Mouse (Mus musculus) hindbrain, embryonic 14.5 days (tissue): ENCODE results near the gene AW551984. TPM values are rescaled to one million over a fixed set of nuclear protein-coding genes. Genes with fewer than 3 reads are reported as not detected.

Experiments
- ATAC-seq: fragments of 200-750 bp; cut with Nextera tagmentation; 2 replicates; pipeline ENCODE4 v1.8.0; 2017; ENCODE audit warnings: moderate number of reproducible peaks, mild to moderate bottlenecking, moderate TSS enrichment, moderate library complexity; ENCODE audit not compliant: low FRiP score
- DNase-seq: peaks from one replicate; pipeline ENCODE4 v3.0.0-alpha.2; 2015; ENCODE audit warnings: low spot score
- H3K27ac ChIP-seq: fragments of 300-500 bp; sonication (generic); 2 replicates; pipeline ENCODE4 v1.5.1; 2014; ENCODE audit warnings: mild to moderate bottlenecking, moderate library complexity
- H3K27me3 ChIP-seq: fragments of 300-500 bp; sonication (generic); 2 replicates; pipeline ENCODE4 v1.6.1; 2014; ENCODE audit warnings: mild to moderate bottlenecking, low read length, mixed read lengths; ENCODE audit not compliant: control insufficient read depth, insufficient read depth
- H3K36me3 ChIP-seq: fragments of 300-500 bp; sonication (generic); replicated peaks from 2 replicates; pipeline ENCODE4 v1.6.1; 2014; ENCODE audit not compliant: control insufficient read depth, insufficient read depth
- H3K4me1 ChIP-seq: fragments of 300-500 bp; sonication (generic); replicated peaks from 2 replicates; pipeline ENCODE4 v1.6.1; 2014; ENCODE audit warnings: antibody characterized with exemption, low read length, mixed read lengths; ENCODE audit not compliant: control insufficient read depth, insufficient read depth
- H3K4me2 ChIP-seq: fragments of 300-500 bp; sonication (generic); replicated peaks from 2 replicates; pipeline ENCODE4 v1.6.1; 2014; ENCODE audit warnings: mild to moderate bottlenecking, moderate library complexity
- H3K4me3 ChIP-seq: fragments of 300-500 bp; sonication (generic); replicated peaks from 2 replicates; pipeline ENCODE4 v1.5.1; 2014; ENCODE audit warnings: mild to moderate bottlenecking, low read length
- H3K9ac ChIP-seq: fragments of 300-500 bp; sonication (generic); 2 replicates; pipeline ENCODE4 v1.6.1; 2014
- H3K9me3 ChIP-seq: fragments of 300-500 bp; sonication (generic); 2 replicates; pipeline ENCODE4 v1.6.1; 2016; ENCODE audit warnings: low read length; ENCODE audit not compliant: control insufficient read depth
- WGBS: fragments of 180-500 bp; shearing (Covaris S2); extraction: QIAGEN DNeasy Blood & Tissue Kit; methylation state at CpG from one replicate; pipeline ENCODE4 v1.1.7; 2014; 5-methylcytosine and 5-hydroxymethylcytosine counted together
- polyA plus RNA-seq: library from polyadenylated mRNA; unstranded; fragments of >200 nt; fragmentation: Nextera tagmentation; extraction: Ambion mirVana; gene quantifications from 2 replicates; pipeline ENCODE4 v1.2.1, GENCODE M21; 2014

AW551984 gene
- polyA plus RNA-seq, 1 experiment from 2014 or later, result 164 TPM

GRCm38 (mm10) chr9:39550806-39551205 lies 53.4 kb downstream of the AW551984 start:
- Histone ChIP-seq H3K9ac (no peak overlapping the region), H3K4me1 (no peaks in the 10 kb centered on the region), H3K4me2 (no peak overlapping the region), H3K4me3 (no peak overlapping the region), H3K36me3 (no peaks in the 10 kb centered on the region), H3K27ac (no peak overlapping the region), H3K9me3 (no peaks in the 10 kb centered on the region), H3K27me3 (no peaks in the 10 kb centered on the region)
- ATAC-seq (no peak), DNase-seq (no peak)
- WGBS, result 71% methylated on average over 5 of the region's 5 CpGs

Other genes starting within 250 kb of the AW551984 start
- not detected in 2 replicates for gene Olfr951, start 217.0 kb downstream of the AW551984 start, polyA plus RNA-seq
- gene Olfr952, start 177.3 kb downstream of the AW551984 start, polyA plus RNA-seq, result not detected in 2 replicates
- gene Olfr954, start 147.7 kb downstream of the AW551984 start, polyA plus RNA-seq, result not detected in 2 replicates
- not detected in 2 replicates for gene Olfr955, start 132.5 kb downstream of the AW551984 start, polyA plus RNA-seq
- gene Olfr44, start 110.4 kb downstream of the AW551984 start, polyA plus RNA-seq, result not detected in 2 replicates
- gene Olfr957, start 88.6 kb downstream of the AW551984 start, polyA plus RNA-seq, result not detected in 2 replicates
- not detected in 2 replicates for gene Olfr958, start 50.3 kb downstream of the AW551984 start, polyA plus RNA-seq
- gene Olfr959, start 28.8 kb downstream of the AW551984 start, polyA plus RNA-seq, result not detected in 2 replicates
- gene Olfr148, start 6.3 kb upstream of the AW551984 start, polyA plus RNA-seq, result not detected in 2 replicates
- not detected in 2 replicates for gene Olfr960, start 17.0 kb upstream of the AW551984 start, polyA plus RNA-seq
- gene Olfr961, start 40.7 kb upstream of the AW551984 start, polyA plus RNA-seq, result not detected in 2 replicates
- not detected in 2 replicates for gene Olfr963, start 62.8 kb upstream of the AW551984 start, polyA plus RNA-seq
- gene Olfr149, start 102.7 kb upstream of the AW551984 start, polyA plus RNA-seq, result not detected in 2 replicates
- gene Olfr965, start 107.0 kb upstream of the AW551984 start, polyA plus RNA-seq, result not detected in 2 replicates
- not detected in 2 replicates for gene Olfr150, start 126.6 kb upstream of the AW551984 start, polyA plus RNA-seq
- gene Olfr967, start 141.8 kb upstream of the AW551984 start, polyA plus RNA-seq, result not detected in 2 replicates
- gene Olfr968, start 178.8 kb upstream of the AW551984 start, polyA plus RNA-seq, result not detected in 2 replicates
- not detected in 2 replicates for gene Olfr969, start 186.5 kb upstream of the AW551984 start, polyA plus RNA-seq
- not detected in 2 replicates for gene Olfr970, start 204.5 kb upstream of the AW551984 start, polyA plus RNA-seq
- not detected in 2 replicates for gene Olfr971, start 232.5 kb upstream of the AW551984 start, polyA plus RNA-seq